Mouse (Mus musculus) left cerebral cortex, postnatal 4 days (tissue): ENCODE data around the gene Chit1. TPM values are rescaled to one million over a fixed set of nuclear protein-coding genes. Genes with fewer than 3 reads are reported as not detected.

Source experiments
- DNase-seq: peaks from one replicate; pipeline ENCODE4 v3.0.0-alpha.2; 2022
- intact Hi-C: fragments of 180-260 bp; cut with DNase I; formaldehyde crosslinking; loops from one replicate; pipeline ENCODE4 v1.15.1; 2025
- total RNA-seq, 2 experiments: library from RNA; stranded (reverse); gene quantifications; 2 replicates each; pipeline ENCODE4 v1.2.3; 2021

Gene Chit1
- total RNA-seq, 2 experiments from 2014 or later: 0.48 to 0.54 TPM

GRCm38 (mm10) chr1:134133316-134133715 is 22.3 kb downstream of the Chit1 start:
- no peak for DNase-seq
- intact Hi-C loops: no loop called here

GRCm38 (mm10) chr1:134136351-134136750 is 25.3 kb downstream of the Chit1 start:
- DNase-seq: no peak
- intact Hi-C loops: no loop called here

GRCm38 (mm10) chr1:134138424-134138823 is 27.4 kb downstream of the Chit1 start:
- no peak for DNase-seq
- intact Hi-C loops: no loop called here

- no peak for DNase-seq
- intact Hi-C loops: no loop called here
Observed at GRCm38 (mm10) chr1:134142363-134142794, 31.3 kb downstream of the Chit1 start.

GRCm38 (mm10) chr1:134146066-134146465 is 35.0 kb downstream of the Chit1 start:
- intact Hi-C loops: no loop called here
- no peak for DNase-seq

GRCm38 (mm10) chr1:134150076-134150475 is 39.0 kb downstream of the Chit1 start:
- no peak for DNase-seq
- intact Hi-C loops: loop anchor here (5.0 kb wide), 3 partner anchors 52 to 182 kb away; partner anchors contain the start of gene Ppfia4

GRCm38 (mm10) chr1:134150745-134151144 is 39.7 kb downstream of the Chit1 start:
- DNase-seq: no peak
- intact Hi-C loops: loop anchor here (5.0 kb wide), 3 partner anchors 52 to 182 kb away; partner anchors contain the start of gene Ppfia4

- DNase-seq: peak; percentile 80
- intact Hi-C loops: loop anchor here (5.0 kb wide), 3 partner anchors 50 to 180 kb away; partner anchors contain the start of gene Ppfia4
Observed at GRCm38 (mm10) chr1:134151655-134152412, 40.8 kb downstream of the Chit1 start.

- intact Hi-C loops: loop anchor here (5.0 kb wide), 3 partner anchors 49 to 179 kb away; partner anchors contain the start of gene Ppfia4
- no peak for DNase-seq
Observed at GRCm38 (mm10) chr1:134152626-134153590, 41.9 kb downstream of the Chit1 start.

- intact Hi-C loops: loop anchor here (5.0 kb wide), 3 partner anchors 48 to 178 kb away; partner anchors contain the start of gene Ppfia4
- no peak for DNase-seq
Observed at GRCm38 (mm10) chr1:134154121-134154520, 43.1 kb downstream of the Chit1 start.

GRCm38 (mm10) chr1:134154655-134155054 is 43.6 kb downstream of the Chit1 start:
- intact Hi-C loops: loop anchor here (5.0 kb wide), 3 partner anchors 48 to 178 kb away; partner anchors contain the start of gene Ppfia4
- no peak for DNase-seq

GRCm38 (mm10) chr1:134160404-134160803 is 49.4 kb downstream of the Chit1 start:
- intact Hi-C loops: no loop called here
- no peak for DNase-seq

GRCm38 (mm10) chr1:134161399-134161798 is 50.4 kb downstream of the Chit1 start:
- no peak for DNase-seq
- intact Hi-C loops: no loop called here

GRCm38 (mm10) chr1:134162510-134163225 is 51.6 kb downstream of the Chit1 start:
- DNase-seq: no peak

GRCm38 (mm10) chr1:134163476-134163875 is 52.4 kb downstream of the Chit1 start:
- intact Hi-C loops: no loop called here
- no peak for DNase-seq

More at GRCm38 (mm10) chr1:134162510-134163225, 51.6 kb downstream of the Chit1 start:
- intact Hi-C loops: no loop called here

- intact Hi-C loops: no loop called here
Observed at GRCm38 (mm10) chr1:134164454-134164853, 53.4 kb downstream of the Chit1 start.

GRCm38 (mm10) chr1:134166547-134166946 is 55.5 kb downstream of the Chit1 start:
- intact Hi-C loops: no loop called here
- no peak for DNase-seq

More at GRCm38 (mm10) chr1:134164454-134164853, 53.4 kb downstream of the Chit1 start:
- no peak for DNase-seq

GRCm38 (mm10) chr1:134167416-134168305 is 56.6 kb downstream of the Chit1 start:
- no peak for DNase-seq
- intact Hi-C loops: no loop called here

- intact Hi-C loops: no loop called here
- DNase-seq: no peak
Observed at GRCm38 (mm10) chr1:134168567-134168966, 57.5 kb downstream of the Chit1 start.
